Comparison of ENCODE assay signal across 10 mouse cellular contexts in genomic region chr19:42069241-42069525, GRCm38 (mm10). TPM values are rescaled to one million over a fixed set of nuclear protein-coding genes. Genes with fewer than 3 reads are reported as not detected.
A peak's percentile ranks its signal among the peaks of the same experiment; 100 is the strongest.
DNase-seq lines count a peak whose midpoint lies in the region; ATAC-seq and TF ChIP-seq lines count a peak whose summit lies in the region.
"Had no signal": no experiment of that assay in that cellular context is flagged by ENCODE, and none has a peak within 500 bp of the region (broad histone marks: within the 10 kb centered on the region; RNA-seq: fewer than 3 reads in every experiment).

No protein-coding gene starts in this region.

- peaks cover 12% of the 10 kb centered on the region for H3K4me1 ChIP-seq in liver, postnatal 0 days (ENCODE audit: insufficient read depth)
- peaks cover 4% of the 10 kb centered on the region; the same call in 1 of the 2 replicates for H3K4me1 ChIP-seq in liver, embryonic 12.5 days
- H3K4me1 ChIP-seq in cortical plate, adult 2 months (ENCODE audit: control insufficient read depth, insufficient read depth, low read length), result no peaks in the 10 kb centered on the region
- H3K4me1 ChIP-seq in forebrain, embryonic 11.5 days (replicated peaks; ENCODE audit: control insufficient read depth, insufficient read depth, low read length), result no peaks in the 10 kb centered on the region
- H3K4me1 ChIP-seq: limb, embryonic 15.5 days had no signal

- no peak for DNase-seq in frontal cortex, postnatal 25 days (ENCODE audit: low spot score in 2 of 2)
- no peak for DNase-seq in liver, postnatal 0 days
- DNase-seq in B cell, adult 2 months, result no peak
- no peak for DNase-seq in forebrain, embryonic 11.5 days (ENCODE audit: low spot score)

- no peak overlapping the region for H3K4me3 ChIP-seq in liver, postnatal 0 days (ENCODE audit: low read depth, low read length)
- H3K4me3 ChIP-seq in liver, embryonic 12.5 days, result no peak overlapping the region
- no peak overlapping the region for H3K4me3 ChIP-seq in cortical plate, adult 2 months (ENCODE audit: insufficient read depth, low read length)
- H3K4me3 ChIP-seq in myocyte, result no peak overlapping the region
- no peak overlapping the region for H3K4me3 ChIP-seq in forebrain, embryonic 11.5 days (ENCODE audit: low read depth, low read length)
- H3K4me3 ChIP-seq: limb, embryonic 15.5 days had no signal

- H3K36me3 ChIP-seq in liver, postnatal 0 days (replicated peaks; ENCODE audit: insufficient read depth, low read length), result peaks cover 8% of the 10 kb centered on the region
- peaks cover 6% of the 10 kb centered on the region; the same call in 1 of the 2 replicates for H3K36me3 ChIP-seq in liver, embryonic 12.5 days
- H3K36me3 ChIP-seq in myocyte (ENCODE audit: control insufficient read depth, insufficient read depth), result no peaks in the 10 kb centered on the region
- no peaks in the 10 kb centered on the region for H3K36me3 ChIP-seq in forebrain, embryonic 11.5 days (ENCODE audit: control insufficient read depth, insufficient read depth, low read length)
- H3K36me3 ChIP-seq: limb, embryonic 15.5 days had no signal

- no peaks in the 10 kb centered on the region for H3K9me3 ChIP-seq in liver, postnatal 0 days (ENCODE audit: low read length)
- no peaks in the 10 kb centered on the region for H3K9me3 ChIP-seq in liver, embryonic 12.5 days (replicated peaks)
- no peaks in the 10 kb centered on the region for H3K9me3 ChIP-seq in forebrain, embryonic 11.5 days (ENCODE audit: control insufficient read depth, low read length)
- H3K9me3 ChIP-seq: limb, embryonic 15.5 days had no signal

- H3K9ac ChIP-seq in liver, postnatal 0 days (replicated peaks), result no peak overlapping the region
- no peak overlapping the region for H3K9ac ChIP-seq in liver, embryonic 12.5 days
- no peak overlapping the region for H3K9ac ChIP-seq in forebrain, embryonic 11.5 days (ENCODE audit: low read length)
- H3K9ac ChIP-seq: limb, embryonic 15.5 days had no signal

- no peak for TF ChIP-seq EP300 in liver, postnatal 0 days (IDR thresholded peaks at IDR 0.05; ENCODE audit: low read depth)

- H3K27ac ChIP-seq in liver, postnatal 0 days (ENCODE audit: low read depth), result no peak overlapping the region
- no peak overlapping the region for H3K27ac ChIP-seq in liver, embryonic 12.5 days
- no peak overlapping the region for H3K27ac ChIP-seq in cortical plate, adult 2 months (ENCODE audit: insufficient read depth, low read length)
- no peak overlapping the region for H3K27ac ChIP-seq in forebrain, embryonic 11.5 days (ENCODE audit: low read depth, low read length)
- H3K27ac ChIP-seq: limb, embryonic 15.5 days had no signal

- 60% methylated on average over 6 of the region's 6 CpGs for WGBS in liver, postnatal 0 days (ENCODE audit: insufficient replicate concordance)
- WGBS in liver, embryonic 12.5 days (ENCODE audit: insufficient replicate concordance), result 71% methylated on average over 6 of the region's 6 CpGs
- WGBS in forebrain, embryonic 11.5 days, result 76% methylated on average over 6 of the region's 6 CpGs

- TF ChIP-seq POLR2A in cortical plate, adult 2 months (IDR thresholded peaks at IDR 0.05; ENCODE audit: extremely low read depth, insufficient read depth, low read length), result no peak
- TF ChIP-seq POLR2A in myocyte (IDR thresholded peaks at IDR 0.05; ENCODE audit: insufficient read length, low read depth), result no peak

- peak; percentile 70; the same call in 1 of the 2 replicates for ATAC-seq in frontal cortex, adult (ENCODE audit: low TSS enrichment)
- no peak for ATAC-seq in liver, postnatal 0 days
- ATAC-seq in liver, embryonic 12.5 days, result no peak
- no peak for ATAC-seq in forebrain, embryonic 11.5 days (replicated peaks; ENCODE audit: low FRiP score)

- H3K27me3 ChIP-seq in liver, postnatal 0 days (ENCODE audit: insufficient read depth, low read length), result no peaks in the 10 kb centered on the region
- H3K27me3 ChIP-seq in liver, embryonic 12.5 days (replicated peaks), result no peaks in the 10 kb centered on the region
- no peaks in the 10 kb centered on the region for H3K27me3 ChIP-seq in myocyte (ENCODE audit: control insufficient read depth, insufficient read depth, insufficient read length)
- no peaks in the 10 kb centered on the region for H3K27me3 ChIP-seq in forebrain, embryonic 11.5 days (ENCODE audit: control insufficient read depth, insufficient read depth, low read length)
- H3K27me3 ChIP-seq: limb, embryonic 15.5 days had no signal

- no peaks in the 10 kb centered on the region for H3K79me2 ChIP-seq in myocyte (ENCODE audit: control insufficient read depth, insufficient read depth)

- H3ac ChIP-seq in myocyte (ENCODE audit: control insufficient read depth, insufficient read length), result no peak overlapping the region

- no peak overlapping the region for H3K4me2 ChIP-seq in liver, postnatal 0 days (ENCODE audit: low read depth, low read length)
- H3K4me2 ChIP-seq in liver, embryonic 12.5 days, result no peak overlapping the region
- H3K4me2 ChIP-seq in myocyte (ENCODE audit: low read depth), result peak overlapping the region; percentile 68
- no peak overlapping the region for H3K4me2 ChIP-seq in forebrain, embryonic 11.5 days (ENCODE audit: low read depth, low read length, severe bottlenecking)
- H3K4me2 ChIP-seq: limb, embryonic 15.5 days had no signal

- TF ChIP-seq CTCF in liver, postnatal 0 days (IDR thresholded peaks at IDR 0.05; ENCODE audit: low read depth), result peak; percentile 57
- peak; percentile 74 for TF ChIP-seq CTCF in cortical plate, adult 2 months (IDR thresholded peaks at IDR 0.05; ENCODE audit: extremely low read depth, insufficient read depth, low read length)

TF ChIP-seq in myocyte, 11 proteins besides CTCF, POLR2A, EP300 and RAD21:
- TF ChIP-seq REST (IDR thresholded peaks at IDR 0.05; ENCODE audit: insufficient read depth, insufficient read length) (no peak), MAX (IDR thresholded peaks at IDR 0.05; ENCODE audit: low read depth) (no peak), TCF3 (IDR thresholded peaks at IDR 0.05; ENCODE audit: insufficient read length, low read depth) (no peak), SRF (IDR thresholded peaks at IDR 0.05; ENCODE audit: control insufficient read depth, insufficient read length, low read depth) (no peak), MYOD1 (IDR thresholded peaks at IDR 0.05; ENCODE audit: control insufficient read depth in 1 of 3, insufficient read length in 2 of 3, low read depth in 2 of 3) (no peak)

RNA-seq across cellular contexts. Expression of gene Morn4, which starts 17.0 kb away (rescaled TPM):
- 0.54 and 0.63 TPM in 2 replicates for polyA plus RNA-seq in liver, postnatal 0 days (2015; fragmentation: Nextera tagmentation; extraction: Ambion mirVana)
- polyA plus RNA-seq in liver, embryonic 12.5 days (2016; fragmentation: Nextera tagmentation; extraction: Ambion mirVana), result 4.4 and 4.6 TPM in 2 replicates
- polyA plus RNA-seq in cortical plate, adult 2 months (2012; rRNA removed), result 84.2 and 91.9 TPM in 2 replicates
- polyA plus RNA-seq in myocyte (2012; fragmentation: generic; extraction: Trizol), result 32.3 TPM
- 52.9 and 63.1 TPM in 2 replicates for polyA plus RNA-seq in forebrain, embryonic 11.5 days (2014; fragmentation: Nextera tagmentation; extraction: Ambion mirVana)

RNA-seq across cellular contexts. Expression of gene 4933411K16Rik, which starts 17.1 kb away (rescaled TPM):
- 0.18 and 0.40 TPM in 2 replicates for polyA plus RNA-seq in liver, postnatal 0 days (2015; fragmentation: Nextera tagmentation; extraction: Ambion mirVana)
- polyA plus RNA-seq in liver, embryonic 12.5 days (2016; fragmentation: Nextera tagmentation; extraction: Ambion mirVana), result 0.08 TPM in 1 of 2 replicates, not detected in the other
- polyA plus RNA-seq in cortical plate, adult 2 months (2012; rRNA removed), result 0.08 and 0.13 TPM in 2 replicates
- 0.30 TPM for polyA plus RNA-seq in myocyte (2012; fragmentation: generic; extraction: Trizol)
- 0.13 TPM in 1 of 2 replicates, not detected in the other for polyA plus RNA-seq in forebrain, embryonic 11.5 days (2014; fragmentation: Nextera tagmentation; extraction: Ambion mirVana)
- polyA plus RNA-seq: embryonic facial prominence, embryonic 14.5 days; limb, embryonic 15.5 days had no signal

RNA-seq across cellular contexts. Expression of gene Pi4k2a, which starts 21.1 kb away (rescaled TPM):
- polyA plus RNA-seq in liver, postnatal 0 days (2015; fragmentation: Nextera tagmentation; extraction: Ambion mirVana), result 16.1 and 18.3 TPM in 2 replicates
- 17.3 and 18.7 TPM in 2 replicates for polyA plus RNA-seq in liver, embryonic 12.5 days (2016; fragmentation: Nextera tagmentation; extraction: Ambion mirVana)
- polyA plus RNA-seq in cortical plate, adult 2 months (2012; rRNA removed), result 56.8 and 57.0 TPM in 2 replicates
- 37.5 TPM for polyA plus RNA-seq in myocyte (2012; fragmentation: generic; extraction: Trizol)
- 29.0 and 30.7 TPM in 2 replicates for polyA plus RNA-seq in forebrain, embryonic 11.5 days (2014; fragmentation: Nextera tagmentation; extraction: Ambion mirVana)

RNA-seq across cellular contexts. Expression of gene Hoga1, which starts 23.8 kb away (rescaled TPM):
- 183 and 190 TPM in 2 replicates for polyA plus RNA-seq in liver, postnatal 0 days (2015; fragmentation: Nextera tagmentation; extraction: Ambion mirVana)
- polyA plus RNA-seq in liver, embryonic 12.5 days (2016; fragmentation: Nextera tagmentation; extraction: Ambion mirVana), result 11.6 and 11.9 TPM in 2 replicates
- 1.4 and 1.9 TPM in 2 replicates for polyA plus RNA-seq in cortical plate, adult 2 months (2012; rRNA removed)
- polyA plus RNA-seq in myocyte (2012; fragmentation: generic; extraction: Trizol), result 2.4 TPM
- 1.1 and 1.9 TPM in 2 replicates for polyA plus RNA-seq in forebrain, embryonic 11.5 days (2014; fragmentation: Nextera tagmentation; extraction: Ambion mirVana)

RNA-seq across cellular contexts. Expression of gene Ankrd2, which starts 33.4 kb away (rescaled TPM):
- 0.22 and 1.1 TPM in 2 replicates for polyA plus RNA-seq in liver, postnatal 0 days (2015; fragmentation: Nextera tagmentation; extraction: Ambion mirVana)
- polyA plus RNA-seq in liver, embryonic 12.5 days (2016; fragmentation: Nextera tagmentation; extraction: Ambion mirVana), result 0.11 and 0.20 TPM in 2 replicates
- 0.33 and 0.45 TPM in 2 replicates for polyA plus RNA-seq in cortical plate, adult 2 months (2012; rRNA removed)
- polyA plus RNA-seq in myocyte (2012; fragmentation: generic; extraction: Trizol), result 110 TPM
- not detected in 2 replicates for polyA plus RNA-seq in forebrain, embryonic 11.5 days (2014; fragmentation: Nextera tagmentation; extraction: Ambion mirVana)
